Mouse (Mus musculus) bone marrow, adult 2 months (tissue): ENCODE data around the gene Kdelr2. TPM values are rescaled to one million over a fixed set of nuclear protein-coding genes. Genes with fewer than 3 reads are reported as not detected.

ENCODE experiments used
- H3K27ac ChIP-seq: fragments of 200-500 bp; 2 replicates; pipeline ENCODE4 v1.5.1; 2012; ENCODE audit warnings: low read depth, mild to moderate bottlenecking, control low read depth, inconsistent platforms, low read length; ENCODE audit not compliant: control insufficient read depth, poor library complexity, insufficient read depth
- H3K4me1 ChIP-seq: fragments of 200-500 bp; 2 replicates; pipeline ENCODE4 v1.6.1; 2011; ENCODE audit warnings: low read length; ENCODE audit not compliant: control insufficient read depth, insufficient read depth
- H3K4me3 ChIP-seq: fragments of 200-500 bp; replicated peaks from 2 replicates; pipeline ENCODE3; 2011; ENCODE audit warnings: mild to moderate bottlenecking, low read depth, low read length, control low read depth; ENCODE audit not compliant: control insufficient read depth
- CTCF ChIP-seq: fragments of 200-500 bp; IDR thresholded peaks from 2 replicates; pipeline ENCODE4 v1.5.1; 2011; ENCODE audit warnings: low read length, control low read depth; ENCODE audit not compliant: control insufficient read depth, insufficient read depth
- POLR2A ChIP-seq: fragments of 200-500 bp; IDR thresholded peaks from 2 replicates; pipeline ENCODE4 v1.6.1; 2011; ENCODE audit warnings: low read depth, mild to moderate bottlenecking, control low read depth, low read length, borderline replicate concordance; ENCODE audit not compliant: control insufficient read depth
- WGBS: fragments of 180-500 bp; shearing (Covaris S2); methylation state at CpG from one replicate; pipeline ENCODE4 v1.1.7; 2018; 5-methylcytosine and 5-hydroxymethylcytosine counted together
- polyA plus RNA-seq: library from polyadenylated mRNA; stranded (reverse); fragments of >200 nt; gene quantifications from 2 replicates; pipeline ENCODE4 v1.2.4, GENCODE M21; 2011; ENCODE audit warnings: low replicate concordance; ENCODE audit not compliant: missing spikeins, insufficient read depth, insufficient read length

Gene Kdelr2
- polyA plus RNA-seq, 1 experiment = 24.9 TPM

DNA sequence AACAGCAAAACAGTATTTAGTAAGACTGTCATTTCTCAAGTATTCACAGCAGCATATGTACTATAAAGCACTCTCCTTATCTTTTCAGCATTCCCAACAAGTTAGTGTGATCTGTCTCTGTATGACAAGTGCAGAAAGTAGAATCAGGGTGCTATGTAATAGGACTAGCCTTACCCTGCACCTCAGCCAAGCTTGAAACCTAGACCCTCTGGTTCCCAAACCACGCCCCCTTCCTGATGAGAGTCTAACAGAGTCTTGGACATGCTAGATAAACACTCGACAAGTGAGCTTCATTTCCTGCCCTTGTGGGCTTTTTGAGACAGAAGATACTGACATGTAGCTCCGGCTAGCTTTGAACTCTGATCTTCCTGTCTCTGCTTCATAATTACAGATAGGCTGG, 5.6 kb downstream of the Kdelr2 start:
- Histone ChIP-seq H3K4me1 (peaks cover 1% of the 10 kb centered on the region; the same call in 1 of the 2 replicates), H3K27ac (no peak overlapping the region), H3K4me3 (no peak overlapping the region)
- WGBS = 28% methylated on average over 3 of the region's 3 CpGs
- TF ChIP-seq CTCF (no peak), POLR2A (no peak)

DNA sequence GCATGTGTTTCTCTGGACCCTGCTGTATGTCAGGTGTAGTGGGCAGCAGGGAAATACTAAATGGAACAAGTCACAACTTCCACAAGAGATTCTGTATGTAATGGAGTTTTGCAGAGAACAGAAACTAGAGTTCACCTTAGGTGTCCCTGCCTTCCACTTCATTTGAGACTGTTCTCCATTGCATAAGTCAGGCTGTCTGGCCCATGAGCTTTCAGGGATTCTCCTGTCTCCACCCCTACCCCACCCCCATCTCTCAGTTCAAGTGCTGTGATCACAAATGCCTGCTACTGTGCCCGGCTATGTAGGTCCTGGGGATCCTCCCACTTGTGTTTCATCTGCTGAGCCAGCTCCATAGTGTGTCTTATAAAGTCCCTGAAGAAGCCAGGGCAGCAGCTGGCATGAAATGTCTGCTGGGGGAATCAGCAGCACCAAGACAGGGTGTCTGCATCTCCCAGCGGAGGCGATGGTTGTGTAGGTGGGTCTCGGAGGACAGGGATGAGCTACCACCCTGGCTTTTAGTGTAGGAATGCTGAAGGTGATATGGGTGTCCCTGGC, 7.3 kb downstream of the Kdelr2 start:
- WGBS = 84% methylated on average over 4 of the region's 4 CpGs
- no peak for TF ChIP-seq POLR2A
- no peak for TF ChIP-seq CTCF
- peaks cover 1% of the 10 kb centered on the region; the same call in 1 of the 2 replicates for H3K4me1 ChIP-seq
- H3K4me3 ChIP-seq = no peak overlapping the region
- no peak overlapping the region for H3K27ac ChIP-seq

DNA sequence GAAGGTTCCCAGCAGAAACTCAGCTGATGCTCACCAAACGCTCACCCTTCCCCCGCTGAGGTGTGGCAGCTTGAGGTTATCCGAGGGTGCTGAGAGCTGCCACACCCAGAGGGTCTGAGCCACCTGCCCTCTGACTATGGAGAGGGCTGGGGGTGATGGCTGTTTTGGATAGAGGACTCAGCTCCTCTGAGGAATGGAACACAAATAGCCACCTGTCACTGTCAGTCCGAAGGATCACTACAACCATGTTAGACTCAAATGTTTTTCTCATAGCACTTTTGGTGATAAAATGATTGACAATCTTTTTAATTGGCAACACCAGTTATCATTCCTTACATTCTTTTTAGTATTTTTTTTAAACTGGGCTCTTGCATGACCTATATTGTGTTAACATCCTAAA, 17.8 kb downstream of the Kdelr2 start:
- 75% methylated on average over 4 of the region's 4 CpGs for WGBS
- Histone ChIP-seq H3K4me3 (no peak overlapping the region), H3K4me1 (no peaks in the 10 kb centered on the region; the same call in 1 of the 2 replicates), H3K27ac (no peak overlapping the region)
- TF ChIP-seq POLR2A (no peak), CTCF (no peak)

DNA sequence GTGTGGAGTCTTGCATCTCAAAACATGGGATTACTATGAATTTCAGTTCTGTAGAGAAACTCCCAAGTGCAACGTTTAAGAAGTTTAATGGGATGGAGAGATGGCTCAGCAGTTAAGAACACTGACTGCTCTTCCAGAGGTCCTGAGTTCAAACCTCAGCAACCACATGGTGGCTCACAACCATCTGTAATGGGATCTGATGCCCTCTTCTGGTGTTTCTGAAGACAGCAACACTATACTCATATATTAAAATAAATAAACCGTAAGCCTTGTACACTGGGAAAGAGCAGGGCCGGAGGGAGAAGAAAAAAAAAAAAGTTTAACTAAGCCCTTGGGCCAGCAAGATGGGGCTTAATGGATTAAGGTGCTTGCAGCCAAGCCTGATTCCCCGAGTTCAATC, 19.4 kb downstream of the Kdelr2 start:
- 79% methylated on average over 4 of the region's 4 CpGs for WGBS

DNA sequence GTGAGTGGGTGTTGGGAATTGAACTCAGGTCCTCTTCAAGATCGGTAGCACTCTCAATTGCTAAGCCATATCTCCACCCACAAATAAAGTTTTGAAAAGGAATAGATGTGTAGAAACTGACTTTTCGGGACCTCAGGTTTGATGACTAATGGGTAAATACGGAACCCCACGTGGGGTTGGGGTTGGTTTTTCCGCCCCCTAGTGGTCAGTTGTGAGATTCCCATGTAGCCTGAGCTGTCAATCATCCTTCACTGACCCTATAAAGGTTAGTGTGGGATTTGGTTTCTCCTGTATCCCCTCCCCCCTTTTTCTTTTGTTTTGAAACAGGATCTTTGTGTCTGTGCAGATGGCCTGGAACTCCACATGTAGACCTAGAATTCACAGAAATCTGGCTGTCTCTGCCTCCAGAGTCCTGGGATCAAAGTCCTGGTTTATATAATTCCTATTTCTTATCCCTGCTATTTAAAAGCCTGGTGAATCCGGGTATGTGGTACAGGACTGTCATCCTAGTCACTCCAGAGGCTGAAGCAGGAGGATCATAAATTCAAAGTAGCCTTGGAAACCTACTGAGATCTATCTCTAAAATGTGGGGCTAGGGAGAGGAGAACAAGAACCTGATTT, 20.4 kb downstream of the Kdelr2 start:
- 7% methylated on average over 6 of the region's 6 CpGs for WGBS
- Histone ChIP-seq H3K4me3 (no peak overlapping the region), H3K27ac (no peak overlapping the region), H3K4me1 (no peaks in the 10 kb centered on the region; the same call in 1 of the 2 replicates)
- TF ChIP-seq CTCF = peak; percentile 78
- no peak for TF ChIP-seq POLR2A

More for the DNA sequence above, 19.4 kb downstream of the Kdelr2 start:
- TF ChIP-seq CTCF (no peak), POLR2A (no peak)
- H3K4me3 ChIP-seq = no peak overlapping the region
- H3K27ac ChIP-seq = no peak overlapping the region
- H3K4me1 ChIP-seq = no peaks in the 10 kb centered on the region; the same call in 1 of the 2 replicates

DNA sequence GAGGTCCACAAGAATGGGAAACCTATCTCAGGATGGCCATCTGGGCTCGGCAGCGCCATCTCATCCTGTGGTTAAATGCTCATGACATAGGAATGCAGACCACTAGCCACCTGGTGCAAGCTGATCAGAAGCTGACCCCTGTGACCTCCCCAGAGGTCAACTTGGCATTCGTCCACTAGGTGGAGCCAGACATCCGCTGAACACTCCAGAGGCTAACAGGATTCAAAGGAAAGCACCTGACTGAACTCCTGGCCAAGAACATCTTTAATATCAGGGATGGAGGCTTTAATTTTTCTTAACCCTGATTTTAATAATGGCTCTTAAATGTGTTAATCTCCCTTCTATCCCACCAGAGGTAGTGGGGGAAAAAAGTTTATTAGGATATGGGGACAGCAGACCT, 30.8 kb downstream of the Kdelr2 start:
- no peak overlapping the region for H3K4me3 ChIP-seq
- H3K4me1 ChIP-seq = no peaks in the 10 kb centered on the region
- H3K27ac ChIP-seq = no peak overlapping the region
- TF ChIP-seq POLR2A = no peak
- peak; percentile 97 for TF ChIP-seq CTCF
- WGBS = 2% methylated on average over 4 of the region's 4 CpGs

DNA sequence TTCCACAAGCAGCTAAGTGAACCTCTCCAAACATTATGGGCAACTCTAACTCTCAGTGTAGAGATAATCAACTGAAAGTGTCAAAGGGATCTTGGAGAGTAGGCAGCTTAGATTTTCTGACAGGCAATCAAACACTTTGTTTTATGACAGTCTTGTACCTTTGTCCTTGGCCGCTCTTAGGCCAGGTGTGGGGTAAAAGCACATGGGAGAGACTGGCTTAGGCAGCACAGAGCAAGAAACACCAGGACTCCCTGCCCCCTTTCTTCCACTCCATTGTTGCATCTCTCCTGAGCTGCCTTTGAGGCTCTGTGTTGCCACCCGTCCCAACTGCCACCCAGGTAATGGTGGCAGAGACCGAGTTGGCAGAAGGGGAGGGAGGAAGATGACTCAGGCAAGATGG, 37.7 kb downstream of the Kdelr2 start:
- H3K4me3 ChIP-seq = no peak overlapping the region
- 68% methylated on average over 3 of the region's 3 CpGs for WGBS

DNA sequence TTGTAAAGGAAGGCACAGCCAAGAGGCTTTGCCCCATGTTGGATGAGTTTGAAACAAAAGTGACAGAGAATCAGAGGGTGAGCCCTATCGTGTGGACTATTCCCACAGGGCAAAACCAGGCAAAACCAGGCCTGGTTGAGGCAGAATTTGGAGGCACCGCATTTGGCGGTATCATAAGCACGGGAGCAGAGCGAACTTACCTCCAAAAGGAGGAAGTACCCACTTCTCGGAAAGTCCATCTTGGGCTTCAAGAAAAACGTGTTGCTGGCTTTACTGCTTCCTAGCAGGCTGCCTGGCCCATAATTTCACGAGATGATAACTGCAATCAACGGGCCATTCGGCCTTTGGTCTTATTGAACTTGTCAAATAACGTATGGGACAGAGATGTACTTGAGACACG, 38.1 kb downstream of the Kdelr2 start:
- H3K4me3 ChIP-seq = no peak overlapping the region
- WGBS = 41% methylated on average over 12 of the region's 12 CpGs
- no peak for TF ChIP-seq POLR2A
- TF ChIP-seq CTCF = no peak
- no peak overlapping the region for H3K27ac ChIP-seq
- no peaks in the 10 kb centered on the region for H3K4me1 ChIP-seq

More for the DNA sequence above, 37.7 kb downstream of the Kdelr2 start:
- H3K27ac ChIP-seq = no peak overlapping the region
- no peak for TF ChIP-seq POLR2A
- no peak for TF ChIP-seq CTCF
- H3K4me1 ChIP-seq = no peaks in the 10 kb centered on the region
